Mouse (Mus musculus) c-Kit-positive CD71-positive TER-119-positive erythroid progenitor cells, embryonic 14.5 days (primary cell): ENCODE results near the gene Olfr828.

Experiments
- DNase-seq: peaks from one replicate; pipeline ENCODE4 v3.0.0-alpha.2; 2013; ENCODE audit warnings: low spot score

The Olfr828 gene

GRCm38 (mm10) chr9:18819426-18819825, at the start of gene Olfr828:
Gene Olfr828 (minus strand): TSS chr9:18819526.
- DNase-seq: no peak

GRCm38 (mm10) chr9:18854633-18855032, 35.3 kb upstream of the Olfr828 start, which contains the start of gene Olfr829:
Gene Olfr829 (plus strand): TSS chr9:18854933.
- no peak for DNase-seq

- DNase-seq: no peak
Measured at GRCm38 (mm10) chr9:18785316-18785715, 34.0 kb downstream of the Olfr828 start.

GRCm38 (mm10) chr9:18779476-18779875, 39.9 kb downstream of the Olfr828 start:
- no peak for DNase-seq

- no peak for DNase-seq
Measured at GRCm38 (mm10) chr9:18778981-18779380, 40.3 kb downstream of the Olfr828 start.
